Mouse (Mus musculus): ENCODE measurements around the gene Astn1. TPM values are rescaled to one million over a fixed set of nuclear protein-coding genes. Genes with fewer than 3 reads are reported as not detected.

The Astn1 gene
- total and polyA plus RNA-seq, 3 experiments, result 0.64 to 1.0 (median 0.91) TPM

GRCm38 (mm10) chr1:158422739-158423138 lies 60.7 kb downstream of the Astn1 start:
- Histone ChIP-seq H3K27ac (no peak overlapping the region), H3K4me1 (ENCODE audit: control insufficient read depth, insufficient read depth, low read length) (no peaks in the 10 kb centered on the region), H3K79me2 (replicated peaks; ENCODE audit: control insufficient read depth, insufficient read depth, low read length) (no peaks in the 10 kb centered on the region), H3K36me3 (ENCODE audit: control insufficient read depth, insufficient read depth, low read length) (no peaks in the 10 kb centered on the region), H3K9ac (ENCODE audit: low read depth, low read length) (no peak overlapping the region), H3K4me3 (no peak overlapping the region), H3K27me3 (ENCODE audit: control insufficient read depth, insufficient read depth, low read length) (no peaks in the 10 kb centered on the region)
- no peak for DNase-seq
- intact Hi-C loops (cut with DNase I), result no loop called here
- TF ChIP-seq EP300 (IDR thresholded peaks at IDR 0.05; ENCODE audit: insufficient read depth, low read depth, low read length) (no peak), CTCF (IDR thresholded peaks at IDR 0.05) (no peak), POLR2A (IDR thresholded peaks at IDR 0.05; ENCODE audit: insufficient read depth, low read depth, low read length) (no peak)
- WGBS, result 47% methylated on average over 1 of the region's 1 CpGs

- H3K9ac ChIP-seq (ENCODE audit: low read depth, low read length), result no peak overlapping the region
- no peak for TF ChIP-seq POLR2A (IDR thresholded peaks at IDR 0.05; ENCODE audit: insufficient read depth, low read depth, low read length)
- TF ChIP-seq CTCF (IDR thresholded peaks at IDR 0.05), result no peak
- no peak for TF ChIP-seq EP300 (IDR thresholded peaks at IDR 0.05; ENCODE audit: insufficient read depth, low read depth, low read length)
- H3K79me2 ChIP-seq (replicated peaks; ENCODE audit: control insufficient read depth, insufficient read depth, low read length), result no peaks in the 10 kb centered on the region
- WGBS, result 71% methylated on average over 1 of the region's 1 CpGs
- H3K4me1 ChIP-seq (ENCODE audit: control insufficient read depth, insufficient read depth, low read length), result no peaks in the 10 kb centered on the region
- no peak overlapping the region for H3K4me3 ChIP-seq
- DNase-seq, result no peak
- intact Hi-C loops (cut with DNase I), result no loop called here
- H3K27ac ChIP-seq, result no peak overlapping the region
- no peaks in the 10 kb centered on the region for H3K27me3 ChIP-seq (ENCODE audit: control insufficient read depth, insufficient read depth, low read length)
- H3K36me3 ChIP-seq (ENCODE audit: control insufficient read depth, insufficient read depth, low read length), result no peaks in the 10 kb centered on the region
These were observed 84.0 kb downstream of the Astn1 start for GRCm38 (mm10) chr1:158446071-158446470.

- intact Hi-C loops (cut with DNase I), result no loop called here
- WGBS, result 77% methylated on average over 7 of the region's 7 CpGs
- no peak overlapping the region for H3K27ac ChIP-seq
These were observed 85.9 kb downstream of the Astn1 start for GRCm38 (mm10) chr1:158447956-158448355.

DNA sequence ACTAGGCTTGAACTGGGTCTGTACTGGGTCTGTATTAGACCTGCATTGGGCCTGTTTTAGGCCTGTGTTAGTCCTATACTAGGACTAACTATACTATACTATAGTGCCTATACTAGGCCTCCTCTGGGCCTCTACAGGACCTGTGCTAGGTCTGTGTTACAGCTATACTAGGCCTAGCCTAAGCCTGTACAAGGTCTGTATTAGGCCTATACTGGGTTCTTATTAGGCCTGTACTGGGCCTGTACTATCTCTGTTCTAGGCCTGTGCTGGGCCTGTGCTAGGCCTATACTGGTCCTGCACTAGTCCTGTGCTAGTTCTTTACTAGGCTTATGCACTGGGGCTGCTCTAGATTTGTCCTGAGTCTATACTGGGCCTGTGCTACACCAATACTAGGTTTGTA lies 90.6 kb downstream of the Astn1 start:
- no peak for DNase-seq

More at GRCm38 (mm10) chr1:158447956-158448355, 85.9 kb downstream of the Astn1 start:
- H3K4me1 ChIP-seq (ENCODE audit: control insufficient read depth, insufficient read depth, low read length), result no peaks in the 10 kb centered on the region
- no peak overlapping the region for H3K4me3 ChIP-seq
- DNase-seq, result no peak
- H3K79me2 ChIP-seq (replicated peaks; ENCODE audit: control insufficient read depth, insufficient read depth, low read length), result no peaks in the 10 kb centered on the region
- H3K36me3 ChIP-seq (ENCODE audit: control insufficient read depth, insufficient read depth, low read length), result no peaks in the 10 kb centered on the region
- H3K9ac ChIP-seq (ENCODE audit: low read depth, low read length), result no peak overlapping the region
- TF ChIP-seq CTCF (IDR thresholded peaks at IDR 0.05) (no peak), EP300 (IDR thresholded peaks at IDR 0.05; ENCODE audit: insufficient read depth, low read depth, low read length) (no peak), POLR2A (IDR thresholded peaks at IDR 0.05; ENCODE audit: insufficient read depth, low read depth, low read length) (no peak)
- no peaks in the 10 kb centered on the region for H3K27me3 ChIP-seq (ENCODE audit: control insufficient read depth, insufficient read depth, low read length)

DNA sequence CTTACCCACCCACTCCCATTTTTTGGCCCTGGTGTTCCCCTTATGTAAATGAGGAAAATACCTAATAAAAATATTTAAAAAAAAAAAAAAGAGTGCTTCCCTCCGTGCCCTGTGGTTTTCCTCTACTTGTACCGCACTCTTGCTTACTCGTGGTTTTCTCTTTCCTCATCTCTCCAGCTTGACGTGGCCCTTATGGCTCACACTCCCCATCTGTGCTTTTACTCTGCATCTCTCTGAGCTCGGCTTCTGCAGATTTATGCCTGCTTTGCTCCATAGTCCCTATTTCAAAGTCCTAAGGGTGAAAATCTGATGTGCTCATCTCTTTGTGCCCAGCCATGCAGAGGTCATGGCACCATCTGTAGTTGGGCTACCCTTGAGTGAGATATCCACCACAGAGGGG lies 91.5 kb downstream of the Astn1 start:
- intact Hi-C loops (cut with DNase I), result no loop called here
- Histone ChIP-seq H3K36me3 (ENCODE audit: control insufficient read depth, insufficient read depth, low read length) (no peaks in the 10 kb centered on the region), H3K27me3 (ENCODE audit: control insufficient read depth, insufficient read depth, low read length) (no peaks in the 10 kb centered on the region), H3K79me2 (replicated peaks; ENCODE audit: control insufficient read depth, insufficient read depth, low read length) (no peaks in the 10 kb centered on the region), H3K27ac (no peak overlapping the region), H3K4me3 (no peak overlapping the region), H3K4me1 (ENCODE audit: control insufficient read depth, insufficient read depth, low read length) (no peaks in the 10 kb centered on the region), H3K9ac (ENCODE audit: low read depth, low read length) (no peak overlapping the region)
- TF ChIP-seq CTCF (IDR thresholded peaks at IDR 0.05), result no peak
- no peak for TF ChIP-seq POLR2A (IDR thresholded peaks at IDR 0.05; ENCODE audit: insufficient read depth, low read depth, low read length)
- no peak for TF ChIP-seq EP300 (IDR thresholded peaks at IDR 0.05; ENCODE audit: insufficient read depth, low read depth, low read length)
- no peak for DNase-seq
- 83% methylated on average over 5 of the region's 5 CpGs for WGBS

More for the DNA sequence above, 90.6 kb downstream of the Astn1 start:
- H3K79me2 ChIP-seq (replicated peaks; ENCODE audit: control insufficient read depth, insufficient read depth, low read length), result no peaks in the 10 kb centered on the region
- no peaks in the 10 kb centered on the region for H3K4me1 ChIP-seq (ENCODE audit: control insufficient read depth, insufficient read depth, low read length)
- intact Hi-C loops (cut with DNase I), result no loop called here
- H3K9ac ChIP-seq (ENCODE audit: low read depth, low read length), result no peak overlapping the region
- no peak overlapping the region for H3K27ac ChIP-seq
- no peak overlapping the region for H3K4me3 ChIP-seq
- no peaks in the 10 kb centered on the region for H3K27me3 ChIP-seq (ENCODE audit: control insufficient read depth, insufficient read depth, low read length)
- no peaks in the 10 kb centered on the region for H3K36me3 ChIP-seq (ENCODE audit: control insufficient read depth, insufficient read depth, low read length)
- TF ChIP-seq CTCF (IDR thresholded peaks at IDR 0.05) (no peak), POLR2A (IDR thresholded peaks at IDR 0.05; ENCODE audit: insufficient read depth, low read depth, low read length) (no peak)

- no peaks in the 10 kb centered on the region for H3K79me2 ChIP-seq (replicated peaks; ENCODE audit: control insufficient read depth, insufficient read depth, low read length)
- 57% methylated on average over 6 of the region's 6 CpGs for WGBS
- no peak overlapping the region for H3K27ac ChIP-seq
- no peak overlapping the region for H3K4me3 ChIP-seq
- no peak overlapping the region for H3K9ac ChIP-seq (ENCODE audit: low read depth, low read length)
- TF ChIP-seq CTCF (IDR thresholded peaks at IDR 0.05), result no peak
- no peak for TF ChIP-seq POLR2A (IDR thresholded peaks at IDR 0.05; ENCODE audit: insufficient read depth, low read depth, low read length)
- no peak for TF ChIP-seq EP300 (IDR thresholded peaks at IDR 0.05; ENCODE audit: insufficient read depth, low read depth, low read length)
- no peak for DNase-seq
- H3K36me3 ChIP-seq (ENCODE audit: control insufficient read depth, insufficient read depth, low read length), result no peaks in the 10 kb centered on the region
- no peaks in the 10 kb centered on the region for H3K4me1 ChIP-seq (ENCODE audit: control insufficient read depth, insufficient read depth, low read length)
- intact Hi-C loops (cut with DNase I), result no loop called here
- H3K27me3 ChIP-seq (ENCODE audit: control insufficient read depth, insufficient read depth, low read length), result no peaks in the 10 kb centered on the region
These were observed 101.9 kb downstream of the Astn1 start for GRCm38 (mm10) chr1:158463975-158464374.

All from heart, adult 2 months (tissue).